Mouse (Mus musculus): ENCODE results near the gene Ppil3. TPM values are rescaled to one million over a fixed set of nuclear protein-coding genes. Genes with fewer than 3 reads are reported as not detected.
A peak's percentile ranks its signal among the peaks of the same experiment; 100 is the strongest.

Ppil3 gene
- polyA plus RNA-seq, 1 experiment: 31.0 TPM

DNA sequence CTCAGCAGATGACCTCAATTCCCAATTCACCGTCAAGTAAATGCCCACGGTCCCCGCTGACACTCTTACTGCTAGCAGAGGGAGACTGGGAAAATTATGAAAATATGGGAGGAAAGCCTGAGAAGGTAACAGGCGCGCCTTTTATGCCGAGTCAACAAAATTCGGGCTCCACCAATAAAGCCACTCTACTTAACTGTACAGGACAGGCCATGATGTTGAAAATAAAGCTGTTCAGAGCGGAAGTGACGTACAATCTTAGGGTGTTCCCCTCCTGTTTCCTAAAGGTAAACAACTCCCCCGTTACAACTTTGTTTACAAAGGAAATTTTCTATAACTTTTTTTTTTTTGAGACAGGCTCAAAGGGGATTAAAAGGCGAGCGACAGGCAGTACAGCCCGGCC is 22.4 kb downstream of the Ppil3 start:
- DNase-seq: peak in 1 of 2 experiments; percentile 45
- WGBS: 2% methylated on average over 13 of the region's 13 CpGs
- no peak overlapping the region for H3K27ac ChIP-seq (ENCODE audit: insufficient read depth, low read length)
- TF ChIP-seq POLR2A (IDR thresholded peaks at IDR 0.05; ENCODE audit: borderline replicate concordance, insufficient read depth, low read length): no peak
- no peak for TF ChIP-seq CTCF (IDR thresholded peaks at IDR 0.05; ENCODE audit: borderline replicate concordance, insufficient read depth, low read depth, low read length)
- H3K4me3 ChIP-seq (replicated peaks; ENCODE audit: insufficient read depth, low read depth, low read length): peak overlapping the region; percentile 93
- H3K27me3 ChIP-seq (ENCODE audit: control insufficient read depth, insufficient read depth, low read length): no peaks in the 10 kb centered on the region
- H3K4me1 ChIP-seq (ENCODE audit: control insufficient read depth, insufficient read depth, low read length): peaks cover 4% of the 10 kb centered on the region; the same call in 1 of the 2 replicates

DNA sequence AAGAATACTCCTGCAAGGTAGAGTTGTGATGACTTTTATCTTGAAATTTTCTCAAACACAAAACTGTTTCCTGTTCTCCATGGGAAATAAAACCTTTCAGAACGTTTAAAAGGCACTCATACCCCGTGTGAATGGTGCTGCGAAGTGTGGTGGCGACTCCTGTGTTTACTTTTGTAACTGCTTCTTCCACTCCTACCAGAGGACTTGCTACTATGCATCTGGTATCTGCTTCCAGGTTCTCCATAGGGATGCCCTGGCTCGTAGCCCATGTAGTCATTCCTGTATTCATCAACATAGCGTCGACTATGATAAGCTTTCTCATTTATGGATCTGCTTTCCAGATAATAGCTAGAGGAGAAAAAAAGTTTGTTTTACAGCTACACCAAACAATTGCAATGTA is 24.3 kb downstream of the Ppil3 start:
- DNase-seq: peak; percentile 68 to 73
- no peak for TF ChIP-seq CTCF (IDR thresholded peaks at IDR 0.05; ENCODE audit: borderline replicate concordance, insufficient read depth, low read depth, low read length)
- TF ChIP-seq POLR2A (IDR thresholded peaks at IDR 0.05; ENCODE audit: borderline replicate concordance, insufficient read depth, low read length): no peak
- no peak overlapping the region for H3K27ac ChIP-seq (ENCODE audit: insufficient read depth, low read length)
- H3K27me3 ChIP-seq (ENCODE audit: control insufficient read depth, insufficient read depth, low read length): no peaks in the 10 kb centered on the region
- H3K4me1 ChIP-seq (ENCODE audit: control insufficient read depth, insufficient read depth, low read length): peaks cover 4% of the 10 kb centered on the region; the same call in 1 of the 2 replicates
- H3K4me3 ChIP-seq (replicated peaks; ENCODE audit: insufficient read depth, low read depth, low read length): peak overlapping the region; percentile 30
- WGBS: 2% methylated on average over 7 of the region's 7 CpGs

DNA sequence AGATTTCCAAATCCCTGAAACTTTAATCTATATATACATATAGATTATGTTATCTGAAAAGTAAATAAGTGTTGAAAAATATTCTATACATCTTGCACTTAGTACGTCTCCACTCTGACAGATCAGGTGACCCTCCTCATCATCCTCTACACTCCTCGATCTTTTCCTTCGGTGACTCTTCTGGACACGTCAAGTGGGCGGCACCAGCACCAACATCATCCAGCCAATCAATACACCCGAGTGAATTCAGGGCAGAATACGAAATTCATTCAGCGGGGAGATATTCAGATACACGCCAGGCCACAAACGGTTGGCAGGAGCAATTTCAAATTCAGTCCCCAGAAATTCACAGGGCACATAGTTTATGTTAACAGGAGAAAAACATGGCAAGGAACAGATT is 25.3 kb downstream of the Ppil3 start:
- Histone ChIP-seq H3K27ac (ENCODE audit: insufficient read depth, low read length) (no peak overlapping the region), H3K27me3 (ENCODE audit: control insufficient read depth, insufficient read depth, low read length) (no peaks in the 10 kb centered on the region), H3K4me3 (replicated peaks; ENCODE audit: insufficient read depth, low read depth, low read length) (peak overlapping the region; percentile 44), H3K4me1 (ENCODE audit: control insufficient read depth, insufficient read depth, low read length) (peaks cover 4% of the 10 kb centered on the region; the same call in 1 of the 2 replicates)
- TF ChIP-seq CTCF (IDR thresholded peaks at IDR 0.05; ENCODE audit: borderline replicate concordance, insufficient read depth, low read depth, low read length): no peak
- no peak for TF ChIP-seq POLR2A (IDR thresholded peaks at IDR 0.05; ENCODE audit: borderline replicate concordance, insufficient read depth, low read length)
- 23% methylated on average over 10 of the region's 10 CpGs for WGBS
- DNase-seq: no peak

DNA sequence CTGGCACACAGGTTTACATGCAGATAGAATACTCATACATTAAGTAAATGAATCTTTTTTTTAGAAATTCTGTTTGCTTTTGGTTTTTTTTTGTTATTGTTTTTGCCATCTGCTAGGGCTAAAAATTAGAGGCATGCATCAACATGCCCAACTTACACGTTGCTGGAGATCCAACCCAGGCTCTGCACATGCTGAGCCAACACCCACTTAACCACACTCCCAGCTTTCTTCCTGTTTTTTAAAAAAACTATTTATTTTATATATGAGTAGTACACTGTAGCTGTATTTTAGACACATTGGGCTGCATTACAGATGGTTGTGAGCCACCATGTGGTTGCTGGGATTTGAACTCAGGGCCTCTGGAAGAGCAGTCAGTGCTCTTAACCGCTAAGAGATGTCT is 29.2 kb downstream of the Ppil3 start:
- DNase-seq: no peak
- 51% methylated on average over 2 of the region's 2 CpGs for WGBS
- Histone ChIP-seq H3K27me3 (ENCODE audit: control insufficient read depth, insufficient read depth, low read length) (no peaks in the 10 kb centered on the region), H3K4me1 (ENCODE audit: control insufficient read depth, insufficient read depth, low read length) (peaks cover 4% of the 10 kb centered on the region; the same call in 1 of the 2 replicates), H3K4me3 (replicated peaks; ENCODE audit: insufficient read depth, low read depth, low read length) (no peak overlapping the region), H3K27ac (ENCODE audit: insufficient read depth, low read length) (no peak overlapping the region)
- no peak for TF ChIP-seq CTCF (IDR thresholded peaks at IDR 0.05; ENCODE audit: borderline replicate concordance, insufficient read depth, low read depth, low read length)
- TF ChIP-seq POLR2A (IDR thresholded peaks at IDR 0.05; ENCODE audit: borderline replicate concordance, insufficient read depth, low read length): no peak

DNA sequence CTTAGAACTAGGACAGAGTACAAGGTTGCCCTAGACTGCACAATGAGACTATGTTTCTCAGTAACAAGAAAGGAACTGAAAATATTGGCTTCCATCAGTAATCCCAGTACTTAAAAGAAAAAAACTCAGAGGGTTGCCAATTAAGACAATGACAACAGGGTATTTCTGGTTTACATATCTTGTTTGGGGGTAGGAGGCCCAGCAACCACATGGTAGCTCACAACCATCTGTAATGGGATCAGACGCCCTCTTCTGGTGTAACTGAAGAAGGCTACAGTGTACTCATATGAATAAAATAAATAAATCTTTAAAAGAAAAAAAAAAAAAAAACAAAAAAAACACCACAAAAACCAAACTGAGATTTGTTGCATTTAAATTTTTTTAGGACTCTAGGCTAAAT is 29.8 kb downstream of the Ppil3 start:
- no peak for DNase-seq
- Histone ChIP-seq H3K4me1 (ENCODE audit: control insufficient read depth, insufficient read depth, low read length) (peaks cover 4% of the 10 kb centered on the region; the same call in 1 of the 2 replicates), H3K27ac (ENCODE audit: insufficient read depth, low read length) (no peak overlapping the region), H3K4me3 (replicated peaks; ENCODE audit: insufficient read depth, low read depth, low read length) (no peak overlapping the region), H3K27me3 (ENCODE audit: control insufficient read depth, insufficient read depth, low read length) (no peaks in the 10 kb centered on the region)
- TF ChIP-seq CTCF (IDR thresholded peaks at IDR 0.05; ENCODE audit: borderline replicate concordance, insufficient read depth, low read depth, low read length) (no peak; the same call in 1 of the 2 replicates), POLR2A (IDR thresholded peaks at IDR 0.05; ENCODE audit: borderline replicate concordance, insufficient read depth, low read length) (no peak)
- 23% methylated on average over 1 of the region's 1 CpGs for WGBS

DNA sequence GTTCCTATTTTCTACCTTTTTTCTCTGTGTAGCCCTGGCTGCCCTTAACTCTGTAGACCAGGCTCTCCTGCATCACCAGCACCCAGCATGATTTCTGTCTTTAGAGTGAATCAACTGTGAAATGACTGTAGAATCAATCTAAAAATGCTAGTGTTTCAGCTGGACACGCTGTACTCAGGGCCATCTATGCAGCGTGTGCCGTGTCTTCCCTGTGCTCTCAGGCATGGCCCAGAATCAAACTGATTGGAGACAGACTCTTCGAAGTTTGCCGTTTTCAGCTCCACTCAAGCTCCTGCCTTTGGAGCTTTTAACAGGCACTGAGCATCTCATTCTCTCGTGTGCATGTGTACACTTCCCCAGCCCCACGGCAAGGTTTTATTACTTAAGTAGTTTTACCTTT is 34.5 kb downstream of the Ppil3 start:
- Histone ChIP-seq H3K27ac (ENCODE audit: insufficient read depth, low read length) (no peak overlapping the region), H3K4me1 (ENCODE audit: control insufficient read depth, insufficient read depth, low read length) (no peaks in the 10 kb centered on the region; the same call in 1 of the 2 replicates), H3K27me3 (ENCODE audit: control insufficient read depth, insufficient read depth, low read length) (no peaks in the 10 kb centered on the region), H3K4me3 (replicated peaks; ENCODE audit: insufficient read depth, low read depth, low read length) (no peak overlapping the region)
- DNase-seq: no peak
- 86% methylated on average over 7 of the region's 7 CpGs for WGBS
- no peak for TF ChIP-seq POLR2A (IDR thresholded peaks at IDR 0.05; ENCODE audit: borderline replicate concordance, insufficient read depth, low read length)

DNA sequence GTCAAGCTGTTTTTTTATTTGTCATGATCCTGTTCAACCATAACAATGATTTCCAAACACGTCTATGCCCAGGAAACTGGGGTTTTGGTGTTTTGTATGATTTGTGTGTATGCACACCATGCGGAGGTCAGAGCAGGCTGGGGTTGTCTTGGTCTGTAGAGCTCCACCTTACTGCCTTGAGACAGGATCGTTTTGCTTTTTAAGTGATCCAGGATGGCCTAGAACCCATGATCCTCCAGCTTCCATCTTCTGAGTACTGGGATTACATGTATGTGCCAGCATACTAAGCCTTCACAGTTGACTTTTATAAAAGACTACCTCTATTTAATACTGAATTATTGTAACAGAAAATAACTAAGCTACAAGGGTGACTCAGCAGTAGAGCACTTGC is 35.1 kb downstream of the Ppil3 start:
- no peak overlapping the region for H3K27ac ChIP-seq (ENCODE audit: insufficient read depth, low read length)
- no peaks in the 10 kb centered on the region for H3K4me1 ChIP-seq (ENCODE audit: control insufficient read depth, insufficient read depth, low read length)
- H3K27me3 ChIP-seq (ENCODE audit: control insufficient read depth, insufficient read depth, low read length): no peaks in the 10 kb centered on the region
- H3K4me3 ChIP-seq (replicated peaks; ENCODE audit: insufficient read depth, low read depth, low read length): no peak overlapping the region
- WGBS: 75% methylated on average over 3 of the region's 3 CpGs
- DNase-seq: no peak
- TF ChIP-seq POLR2A (IDR thresholded peaks at IDR 0.05; ENCODE audit: borderline replicate concordance, insufficient read depth, low read length): no peak
- no peak for TF ChIP-seq CTCF (IDR thresholded peaks at IDR 0.05; ENCODE audit: borderline replicate concordance, insufficient read depth, low read depth, low read length)

DNA sequence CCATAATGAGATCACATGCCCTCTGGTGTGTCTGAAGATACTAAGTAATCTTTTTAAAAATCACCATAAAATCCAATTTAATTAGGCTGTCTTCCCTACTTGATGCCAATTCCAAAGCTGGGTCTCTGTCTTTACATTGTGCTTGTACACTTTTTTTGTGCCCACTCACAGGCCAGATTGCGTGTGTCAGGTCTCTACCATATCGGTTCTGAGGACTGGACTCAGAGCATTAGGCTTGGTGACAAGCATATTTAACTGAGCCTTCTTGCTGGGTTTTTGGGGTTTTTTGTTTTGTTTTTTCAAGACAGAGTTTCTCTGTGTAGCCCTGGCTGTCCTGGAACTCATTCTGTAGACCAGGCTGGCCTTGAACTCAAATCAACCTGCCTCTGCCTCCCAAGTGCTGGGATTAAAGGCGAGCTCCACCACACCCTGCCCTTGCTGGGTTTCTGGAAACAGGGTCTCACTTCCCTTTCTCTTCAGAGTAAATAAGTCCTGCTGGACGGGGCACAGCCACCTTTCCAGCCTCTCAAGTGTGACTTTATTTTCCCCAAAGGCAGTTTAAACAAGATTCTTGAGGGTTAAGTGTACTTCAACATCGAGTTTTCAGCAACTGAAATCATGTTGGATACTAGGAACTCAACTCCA is 35.6 kb downstream of the Ppil3 start:
- Histone ChIP-seq H3K27me3 (ENCODE audit: control insufficient read depth, insufficient read depth, low read length) (no peaks in the 10 kb centered on the region), H3K27ac (ENCODE audit: insufficient read depth, low read length) (no peak overlapping the region), H3K4me1 (ENCODE audit: control insufficient read depth, insufficient read depth, low read length) (no peaks in the 10 kb centered on the region), H3K4me3 (replicated peaks; ENCODE audit: insufficient read depth, low read depth, low read length) (no peak overlapping the region)
- no peak for DNase-seq
- WGBS: 76% methylated on average over 5 of the region's 5 CpGs
- TF ChIP-seq CTCF (IDR thresholded peaks at IDR 0.05; ENCODE audit: borderline replicate concordance, insufficient read depth, low read depth, low read length) (no peak), POLR2A (IDR thresholded peaks at IDR 0.05; ENCODE audit: borderline replicate concordance, insufficient read depth, low read length) (no peak)

Data from cerebellum, adult 2 months (tissue).